Comparison of ENCODE assay signal across 15 mouse cellular contexts in the genomic region with DNA sequence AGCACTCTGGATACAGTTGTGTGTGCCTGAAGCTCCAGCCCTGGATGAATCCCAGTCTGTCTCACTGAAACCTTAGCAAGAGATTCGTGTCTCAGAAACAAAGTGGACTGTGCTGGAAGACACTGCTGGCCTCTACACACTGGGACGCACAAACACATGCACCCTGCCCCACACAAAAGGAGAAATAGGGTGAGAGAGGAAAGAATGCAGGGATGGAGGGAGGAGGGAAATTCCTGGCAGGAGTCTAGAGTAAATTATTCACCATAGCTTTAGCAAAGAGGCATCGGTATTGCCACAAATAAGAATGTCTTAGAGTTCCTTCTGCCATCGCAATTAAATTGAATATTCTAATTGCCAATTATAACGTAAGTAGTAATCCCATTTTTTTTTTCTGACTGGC.
"Had no signal": no experiment of that assay in that cellular context is flagged by ENCODE, and none has a peak within 500 bp of the region (broad histone marks: within the 10 kb centered on the region; RNA-seq: fewer than 3 reads in every experiment).

No protein-coding gene starts in this region.

- H3K9me3 ChIP-seq: lung, embryonic 15.5 days; midbrain, embryonic 13.5 days; neural tube, embryonic 15.5 days had no signal

- H3K4me3 ChIP-seq: limb, embryonic 12.5 days; liver, embryonic 13.5 days; lung, embryonic 15.5 days; midbrain, embryonic 13.5 days; myocyte; neural tube, embryonic 15.5 days had no signal

- H3K4me2 ChIP-seq: limb, embryonic 12.5 days; liver, embryonic 13.5 days; lung, embryonic 15.5 days; midbrain, embryonic 13.5 days; neural tube, embryonic 15.5 days had no signal

- H3K27me3 ChIP-seq: limb, embryonic 12.5 days; liver, embryonic 13.5 days; lung, embryonic 15.5 days; midbrain, embryonic 13.5 days had no signal

- ATAC-seq: liver, postnatal 0 days; midbrain, embryonic 13.5 days had no signal

- H3K4me1 ChIP-seq: limb, embryonic 12.5 days; liver, embryonic 13.5 days; lung, embryonic 15.5 days had no signal

- H3K27ac ChIP-seq: kidney, postnatal 0 days; limb, embryonic 12.5 days; liver, embryonic 13.5 days; lung, embryonic 15.5 days; midbrain, embryonic 13.5 days; neural tube, embryonic 15.5 days had no signal

- H3K36me3 ChIP-seq: limb, embryonic 12.5 days; liver, embryonic 13.5 days; lung, embryonic 15.5 days; midbrain, embryonic 13.5 days; neural tube, embryonic 15.5 days had no signal

- H3K9ac ChIP-seq: limb, embryonic 12.5 days; liver, embryonic 13.5 days; liver, postnatal 0 days; lung, embryonic 15.5 days; midbrain, embryonic 13.5 days; neural tube, embryonic 15.5 days had no signal

- DNase-seq: layer of hippocampus, adult 9-11 months; layer of hippocampus, postnatal 36 days; liver; liver, embryonic 13.5 days; liver, postnatal 0 days; lung, postnatal 14 days; right cerebral cortex, adult 18-20 months; right cerebral cortex, postnatal 25 days; thymus, postnatal 4 days had no signal
